Mouse (Mus musculus): ENCODE data around the gene Sh2d2a. TPM values are rescaled to one million over a fixed set of nuclear protein-coding genes. Genes with fewer than 3 reads are reported as not detected.
"Not testable (repeated sequence)": the region's sequence is repeated elsewhere in the genome, so short reads cannot be mapped to it uniquely, and the experiment has no call there.

The Sh2d2a gene
- total RNA-seq, 4 experiments from 2014 or later, result not detected

DNA sequence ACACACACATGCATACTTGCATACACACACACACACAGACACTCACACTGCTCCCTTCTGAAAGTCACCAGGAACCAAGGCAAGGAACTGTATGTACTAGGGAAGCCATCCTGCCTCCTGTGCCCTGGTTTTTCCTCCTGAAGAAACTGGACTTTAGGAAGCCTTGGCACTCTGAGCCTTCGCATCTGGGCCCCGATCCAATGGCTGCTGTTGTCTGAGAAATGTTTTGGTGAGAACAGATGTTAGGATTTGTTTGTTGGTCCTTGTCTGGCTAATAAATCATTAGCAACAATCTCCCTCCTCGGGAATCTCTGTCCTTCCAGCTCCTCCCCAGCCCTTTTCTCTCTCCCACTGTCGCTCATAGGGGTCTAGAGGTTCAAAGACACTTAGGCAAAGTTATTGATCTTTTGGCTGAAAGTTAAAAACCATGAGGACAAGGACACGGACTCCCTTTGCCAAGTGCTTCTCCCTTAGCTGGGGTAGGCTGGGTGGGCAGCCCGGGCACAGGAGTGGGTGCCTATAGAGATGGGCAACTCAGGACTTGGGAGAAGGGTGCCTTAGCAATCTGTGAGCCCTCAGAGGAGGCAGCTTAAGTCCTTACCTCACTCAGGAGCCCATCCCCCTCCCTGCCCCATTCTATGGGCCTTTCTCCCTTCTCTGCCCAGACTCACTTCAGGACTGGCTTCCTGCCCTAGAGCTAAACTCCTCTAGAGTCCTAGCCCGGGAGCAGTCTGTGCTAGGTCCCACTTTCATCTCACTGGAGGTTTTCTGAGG lies 8.4 kb downstream of the Sh2d2a start:
- DNase-seq (ENCODE audit: low spot score in 2 of 2), result peak in 1 of 2 experiments; percentile 25

DNA sequence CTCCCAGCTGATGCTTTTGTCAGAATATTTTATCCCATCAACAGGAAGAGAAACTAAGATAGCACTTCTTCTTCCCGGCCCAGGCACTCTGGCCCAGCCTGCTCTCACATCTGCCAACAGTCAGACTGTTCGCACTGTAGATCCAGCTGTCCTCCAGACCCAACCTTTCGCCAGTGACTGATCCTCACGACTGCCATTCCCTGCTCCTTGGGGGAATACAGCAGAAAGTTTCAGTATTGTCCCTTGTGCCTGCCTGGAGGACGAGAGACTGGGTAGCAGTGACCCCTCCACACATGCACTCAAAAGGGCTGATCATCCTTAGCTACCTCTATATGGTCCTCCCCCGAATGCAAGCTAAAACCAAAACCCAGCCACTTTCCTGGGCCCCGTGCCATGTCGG lies 9.4 kb downstream of the Sh2d2a start:
- no peak for DNase-seq (ENCODE audit: low spot score in 2 of 2)

- no peak for DNase-seq (ENCODE audit: low spot score in 2 of 2)
Observed at GRCm38 (mm10) chr3:87857666-87858065, 11.1 kb downstream of the Sh2d2a start.

- peak; percentile 16 to 38 for DNase-seq (ENCODE audit: low spot score in 2 of 2)
Observed at GRCm38 (mm10) chr3:87859813-87860212, 13.3 kb downstream of the Sh2d2a start.

DNA sequence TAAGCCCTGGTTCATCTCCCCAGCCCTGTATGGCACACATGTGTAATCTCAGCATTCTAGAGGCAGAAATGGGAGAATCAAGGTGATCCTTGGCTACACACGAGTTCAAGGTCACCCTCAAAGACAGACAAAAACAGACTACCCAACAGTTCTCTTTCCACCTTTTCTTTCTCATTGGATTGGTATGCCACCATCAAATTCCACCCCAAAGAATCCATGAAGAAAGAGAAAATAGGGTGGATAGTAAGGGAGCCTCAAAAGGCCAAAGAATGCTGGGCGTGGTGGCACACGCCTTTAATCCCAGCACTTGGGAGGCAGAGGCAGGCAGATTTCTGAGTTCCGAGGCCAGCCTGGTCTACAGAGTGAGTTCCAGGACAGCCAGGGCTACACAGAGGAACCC lies 17.6 kb downstream of the Sh2d2a start:
- DNase-seq (ENCODE audit: low spot score in 2 of 2), result not testable (repeated sequence)

DNA sequence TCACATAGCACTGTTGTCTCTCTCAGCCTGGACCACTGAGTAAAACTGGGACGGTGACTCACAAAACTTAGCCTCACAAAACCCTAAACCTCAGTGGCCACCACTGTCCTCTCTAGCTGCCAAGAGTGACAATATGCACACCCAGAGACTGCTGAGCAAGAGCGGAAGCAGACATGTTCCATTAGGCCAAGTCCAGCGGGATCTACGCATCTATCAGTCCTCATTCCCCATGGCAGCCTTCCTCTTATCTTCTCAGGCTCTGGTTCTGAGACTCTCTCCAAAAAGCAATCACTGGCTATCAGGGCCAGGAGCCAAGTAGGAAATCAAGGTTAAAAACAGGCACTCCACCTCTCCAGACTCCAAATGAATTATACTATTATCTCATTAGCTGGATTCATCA lies 31.2 kb downstream of the Sh2d2a start:
- DNase-seq (ENCODE audit: low spot score in 2 of 2), result no peak

DNA sequence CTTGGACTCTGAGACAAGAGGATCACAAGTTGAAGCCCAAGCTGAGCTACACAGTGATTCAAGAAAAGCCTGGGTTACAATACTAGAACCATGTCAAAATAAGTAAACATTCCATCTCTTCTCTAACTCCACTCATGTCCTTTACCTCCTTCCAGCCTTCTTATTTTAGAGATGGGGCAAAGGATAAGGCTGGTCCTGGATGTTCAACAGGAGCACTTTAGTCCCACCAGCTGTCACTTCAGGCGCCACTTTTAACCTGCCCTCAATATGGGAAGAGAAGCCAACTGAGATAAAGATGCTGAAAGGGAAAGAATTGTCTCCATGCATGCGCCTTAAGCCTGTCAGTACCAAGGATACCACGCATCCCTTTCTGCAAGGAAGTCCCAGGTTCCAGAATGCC lies 37.7 kb downstream of the Sh2d2a start:
- DNase-seq (ENCODE audit: low spot score in 2 of 2), result no peak

DNA sequence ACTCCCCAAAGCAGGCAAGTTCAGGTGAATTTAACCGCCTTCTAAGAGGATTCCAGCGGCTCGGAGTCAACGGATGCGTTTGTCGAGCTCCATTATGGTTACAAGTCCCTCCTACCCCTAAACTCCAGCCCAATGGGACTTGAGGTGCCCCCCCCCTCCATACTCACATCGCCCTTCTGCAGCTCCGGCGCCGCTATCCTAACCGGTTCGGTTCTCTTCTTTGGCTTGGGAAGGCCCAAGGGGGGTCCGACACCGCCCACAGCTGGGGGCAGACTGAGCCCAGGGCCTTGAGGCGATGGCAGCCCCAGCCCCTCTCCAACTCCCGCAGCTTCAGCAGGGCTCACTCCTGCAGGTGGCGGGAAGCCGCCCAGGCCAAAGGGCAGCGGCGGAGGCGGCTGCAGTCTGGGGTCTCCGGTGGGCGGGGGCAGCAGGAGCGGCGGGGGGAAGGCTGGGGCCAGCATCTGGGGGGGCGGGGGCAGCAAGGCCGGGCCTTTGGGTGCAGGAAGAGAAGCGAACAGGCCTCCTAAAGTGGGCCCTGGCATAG lies 38.2 kb downstream of the Sh2d2a start:
- peak in 1 of 2 experiments; percentile 31 for DNase-seq (ENCODE audit: low spot score in 2 of 2)

GRCm38 (mm10) chr3:87885281-87886003 lies 38.9 kb downstream of the Sh2d2a start, which contains the start of gene Prcc:
Gene Prcc (minus strand): TSS chr3:87885608.
- DNase-seq (ENCODE audit: low spot score in 2 of 2), result peak; percentile 90 to 91

GRCm38 (mm10) chr3:87886004-87886365 lies 39.4 kb downstream of the Sh2d2a start:
- peak; percentile 39 to 44 for DNase-seq (ENCODE audit: low spot score in 2 of 2)

- DNase-seq (ENCODE audit: low spot score in 2 of 2), result no peak
Observed at GRCm38 (mm10) chr3:87886416-87886815, 39.9 kb downstream of the Sh2d2a start.

DNA sequence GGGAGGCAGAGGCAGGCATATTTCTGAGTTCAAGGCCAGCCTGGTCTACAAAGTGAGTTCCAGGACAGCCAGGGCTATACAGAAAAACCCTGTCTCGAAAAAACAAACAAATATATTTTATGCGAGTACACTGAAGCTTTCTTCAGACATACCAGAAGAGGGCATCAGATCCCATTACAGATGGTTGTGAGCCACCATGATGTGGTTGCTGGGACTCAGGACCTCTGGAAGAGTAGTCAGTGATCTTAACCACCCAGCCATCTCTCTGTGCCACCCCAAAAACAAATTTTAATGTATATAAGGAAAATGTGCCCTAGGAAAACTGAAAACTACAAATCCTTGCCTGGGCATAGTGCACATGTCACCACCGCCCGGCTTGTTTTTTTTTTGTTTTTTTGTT lies 40.8 kb downstream of the Sh2d2a start:
- not testable (repeated sequence) for DNase-seq (ENCODE audit: low spot score in 2 of 2)

DNA sequence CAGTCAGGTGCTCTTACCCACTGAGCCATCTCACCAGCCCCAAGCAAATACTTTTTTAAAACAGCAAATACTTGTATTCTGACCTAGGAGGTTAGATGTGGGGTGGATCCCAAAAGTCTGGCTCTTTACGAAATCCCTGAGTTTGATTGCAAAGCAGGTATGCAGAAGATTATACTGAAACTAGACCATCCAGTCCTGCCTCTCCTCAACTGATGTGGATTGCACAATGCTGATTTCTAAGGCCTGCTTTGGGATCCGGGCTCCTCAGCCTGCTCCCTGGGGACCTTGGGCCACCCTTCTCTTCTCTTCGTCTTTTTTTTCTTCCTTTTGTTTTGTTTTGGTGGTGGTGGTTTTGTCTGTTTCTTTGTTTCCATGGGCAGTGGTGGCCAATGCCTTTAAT lies 44.9 kb downstream of the Sh2d2a start:
- DNase-seq (ENCODE audit: low spot score in 2 of 2), result no peak

DNA sequence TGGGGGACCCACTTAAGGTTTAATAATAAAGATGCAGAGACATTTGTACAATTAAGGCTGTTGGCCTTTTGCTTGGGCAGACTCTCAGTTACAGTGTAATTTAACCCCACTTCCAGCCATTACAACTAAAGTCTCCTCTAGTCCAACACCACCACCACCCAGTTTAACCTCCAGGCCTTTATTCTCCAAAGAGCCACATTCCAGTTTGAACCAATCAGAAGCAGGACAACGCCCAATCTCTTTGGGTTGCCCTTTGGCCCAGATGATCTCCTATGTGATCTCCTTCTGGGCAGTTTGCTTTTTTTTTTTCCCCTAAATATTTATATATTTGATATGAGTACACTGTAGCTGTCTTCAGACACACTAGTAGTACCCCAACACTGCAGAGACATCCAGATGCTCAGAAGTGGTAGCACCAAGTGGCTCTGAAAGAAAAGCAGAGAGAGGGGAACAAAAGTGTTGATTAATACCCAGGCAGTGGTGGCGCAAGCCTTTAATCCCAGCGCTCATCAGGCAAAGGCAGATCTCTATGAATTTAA lies 46.9 kb downstream of the Sh2d2a start:
- no peak for DNase-seq (ENCODE audit: low spot score in 2 of 2)

GRCm38 (mm10) chr3:87899266-87899665 lies 52.7 kb downstream of the Sh2d2a start:
- no peak for DNase-seq (ENCODE audit: low spot score in 2 of 2)

GRCm38 (mm10) chr3:87899776-87900175 lies 53.2 kb downstream of the Sh2d2a start:
- DNase-seq (ENCODE audit: low spot score in 2 of 2), result no peak

DNA sequence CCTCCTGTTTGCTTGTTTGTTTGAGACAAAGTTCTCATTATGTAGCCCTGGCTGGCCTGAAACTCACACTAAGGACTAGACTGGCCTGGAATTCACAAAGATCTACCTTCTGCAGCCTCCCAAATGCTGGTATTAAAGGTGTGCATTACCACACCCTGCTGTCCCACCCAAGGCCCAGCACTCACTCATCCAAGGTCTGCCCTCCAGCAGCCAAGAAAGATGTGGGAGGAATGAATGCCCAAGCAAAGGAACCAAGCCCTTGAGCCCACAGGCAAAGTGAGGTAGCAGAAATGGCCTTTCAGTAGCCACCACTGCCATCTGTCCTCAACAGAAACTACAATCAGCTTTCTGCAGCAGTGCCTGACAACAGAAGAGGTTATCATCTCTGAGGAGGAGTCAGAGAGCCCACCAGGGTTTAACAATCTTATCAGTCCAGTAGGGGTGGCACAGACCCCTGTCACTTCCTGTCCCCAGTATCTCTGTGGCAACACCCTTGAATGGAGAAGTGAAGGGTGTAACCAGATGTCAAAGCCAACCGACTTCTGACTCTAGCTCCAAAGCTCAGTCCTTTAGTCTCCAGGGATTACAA lies 54.6 kb downstream of the Sh2d2a start:
- no peak for DNase-seq (ENCODE audit: low spot score in 2 of 2)

DNA sequence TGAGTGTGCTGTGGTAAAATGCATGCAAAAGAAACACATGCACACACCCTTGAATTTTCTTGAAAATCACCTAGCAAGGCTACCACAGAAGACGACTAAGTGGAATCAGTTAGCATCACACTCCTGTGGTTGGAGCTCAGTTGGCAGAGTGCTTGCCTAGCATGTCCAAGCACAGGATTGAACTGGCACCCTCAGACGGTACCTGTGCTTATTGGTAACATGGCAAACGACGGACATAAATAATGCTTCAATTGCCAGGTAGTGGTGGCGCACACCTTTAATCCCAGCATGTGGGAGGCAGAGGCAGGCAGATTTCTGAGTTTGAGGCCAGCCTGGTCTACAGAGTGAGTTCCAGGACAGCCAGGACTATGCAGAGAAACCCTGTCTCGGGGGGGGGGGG lies 55.4 kb downstream of the Sh2d2a start:
- not testable (repeated sequence) for DNase-seq (ENCODE audit: low spot score in 2 of 2)

GRCm38 (mm10) chr3:87903821-87904220 lies 57.3 kb downstream of the Sh2d2a start:
- DNase-seq (ENCODE audit: low spot score in 2 of 2), result no peak

Measured in gastrocnemius, adult 8-10 months (tissue).